Mouse (Mus musculus) brain, embryonic 14.5 days (tissue): ENCODE results near the gene Galnt10.

Experiments
- CTCF ChIP-seq: fragments of 200-500 bp; IDR thresholded peaks from 2 replicates; pipeline ENCODE4 v1.5.1; 2012; ENCODE audit warnings: inconsistent platforms, mild to moderate bottlenecking, moderate library complexity, borderline replicate concordance; ENCODE audit not compliant: insufficient read depth, insufficient read length; ENCODE audit errors: extremely low read depth
- POLR2A ChIP-seq: fragments of 200-500 bp; IDR thresholded peaks from 2 replicates; pipeline ENCODE4 v1.6.1; 2012; ENCODE audit warnings: mild to moderate bottlenecking, inconsistent platforms, borderline replicate concordance; ENCODE audit not compliant: poor library complexity, insufficient read depth, insufficient read length, severe bottlenecking; ENCODE audit errors: extremely low read depth

DNA sequence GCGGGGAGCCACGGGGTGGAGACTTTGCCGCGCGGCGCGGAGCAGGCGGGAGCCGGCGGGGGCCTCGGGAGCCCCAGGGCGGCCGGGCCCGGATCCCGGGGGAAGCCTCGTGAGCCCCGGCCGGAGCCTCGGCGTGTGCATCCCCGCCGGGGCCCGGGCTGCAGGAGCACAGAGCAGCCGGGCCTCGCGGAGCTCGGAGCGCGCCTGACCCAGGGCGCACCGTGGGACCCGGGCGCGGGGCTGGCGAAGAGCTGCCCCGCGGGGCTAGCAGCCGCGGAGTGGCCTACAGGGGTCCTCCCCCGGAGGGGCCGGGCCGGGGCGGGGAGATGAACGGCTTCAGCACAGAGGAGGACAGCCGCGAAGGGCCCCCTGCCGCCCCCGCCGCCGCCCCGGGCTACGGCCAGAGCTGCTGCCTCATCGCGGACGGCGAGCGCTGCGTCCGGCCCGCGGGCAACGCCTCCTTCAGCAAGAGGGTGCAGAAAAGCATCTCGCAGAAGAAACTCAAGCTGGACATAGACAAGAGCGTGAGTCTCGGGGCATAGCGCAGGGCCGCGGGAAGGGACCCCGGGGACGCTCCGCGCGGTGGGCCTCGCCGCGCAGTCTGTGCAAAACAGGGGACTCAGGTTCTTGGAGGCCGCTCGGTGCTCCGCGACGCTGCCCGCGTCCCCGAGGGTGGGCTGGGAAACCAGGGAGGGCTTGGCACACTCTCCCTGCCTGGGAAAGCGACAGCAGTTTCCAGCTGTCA is 156.7 kb downstream of the Galnt10 start:
- TF ChIP-seq POLR2A, result no peak
- TF ChIP-seq CTCF, result no peak
